Mouse (Mus musculus) layer of hippocampus, postnatal 10 days (tissue): ENCODE data around the gene Gm5796. TPM values are rescaled to one million over a fixed set of nuclear protein-coding genes. Genes with fewer than 3 reads are reported as not detected.
"Not testable (repeated sequence)": the region's sequence is repeated elsewhere in the genome, so short reads cannot be mapped to it uniquely, and the experiment has no call there.

Experiments used
- DNase-seq, 2 experiments: peaks; one replicate each; pipeline ENCODE4 v3.0.0; 2021; ENCODE audit warnings: low spot score in 2 of 2
- long read RNA-seq: library from polyadenylated mRNA; stranded (forward); transcript quantifications from one replicate; pipeline ENCODE4 v2.0.0, GENCODE M21; 2023
- total RNA-seq, 2 experiments: library from RNA; stranded (reverse); gene quantifications; 2 replicates each; pipeline ENCODE4 v1.2.3; 2021

The Gm5796 gene
- total RNA-seq, result 10 to 100 TPM; 10.3 to 12.5 TPM
- long read RNA-seq, result 0 reads

DNA sequence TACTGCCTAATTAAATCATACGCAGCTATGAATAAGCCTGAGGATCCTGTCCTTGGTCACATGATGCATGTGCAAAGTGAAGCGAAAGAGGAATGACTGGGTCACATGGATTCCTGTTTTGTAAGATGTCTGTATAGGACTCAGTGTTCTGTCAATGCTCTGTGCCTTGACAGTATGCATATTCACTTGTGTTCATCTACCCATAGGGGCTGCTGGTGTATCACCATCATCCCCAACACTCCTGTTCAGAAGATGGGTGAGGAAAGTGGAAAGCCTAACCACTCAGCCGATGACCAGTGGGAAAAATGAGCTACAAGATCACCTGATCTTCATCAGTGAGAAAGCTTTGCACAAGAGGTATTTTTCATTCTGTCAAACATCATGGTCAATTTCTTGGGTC, at the start of gene Gm5796:
TSS of gene Gm5796 (plus strand) at position 301 of the 400 bp plus-strand sequence.
- not testable (repeated sequence) for DNase-seq

DNA sequence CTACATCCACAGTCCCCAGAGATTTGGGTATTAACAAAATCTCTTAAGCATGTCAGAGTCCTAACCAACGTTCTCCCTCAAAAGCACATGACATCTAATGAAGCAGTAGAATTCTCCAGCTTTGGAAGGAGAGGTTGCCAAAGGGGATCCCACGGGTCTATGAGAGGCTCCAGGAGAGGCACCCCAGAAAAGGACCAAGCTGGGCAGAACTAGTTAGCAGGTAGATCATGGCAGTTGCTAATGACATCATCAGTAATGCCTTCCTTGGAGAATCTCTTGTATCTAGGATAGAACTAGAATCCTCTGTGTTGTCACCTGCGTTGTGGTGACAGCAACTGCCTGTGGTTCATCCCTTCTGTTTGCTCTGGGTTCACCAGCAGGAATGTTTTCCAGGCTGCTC, 25.6 kb upstream of the Gm5796 start, which contains the start of gene Gm3099:
TSS of gene Gm3099 (plus strand) at position 301 of the 400 bp plus-strand sequence.
- not testable (repeated sequence) for DNase-seq

DNA sequence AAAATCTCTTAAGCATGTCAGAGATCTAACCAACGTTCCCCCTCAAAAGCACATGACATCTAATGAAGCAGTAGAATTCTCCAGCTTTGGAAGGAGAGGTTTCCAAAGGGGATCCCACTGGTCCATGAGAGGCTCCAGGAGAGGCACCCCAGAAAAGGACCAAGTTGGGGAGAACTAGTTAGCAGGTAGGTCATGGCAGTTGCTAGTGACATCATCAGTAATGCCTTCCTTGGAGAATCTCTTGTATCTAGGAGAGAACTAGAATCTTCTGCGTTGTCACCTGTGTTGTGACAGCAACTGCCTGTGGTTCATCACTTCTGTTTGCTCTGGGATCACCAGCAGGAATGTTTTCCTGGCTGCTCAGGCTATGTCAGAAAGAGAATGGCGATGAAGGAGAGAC, 60.1 kb downstream of the Gm5796 start, which contains the start of gene Gm3115:
TSS of gene Gm3115 (plus strand) at position 301 of the 400 bp plus-strand sequence.
- DNase-seq, result not testable (repeated sequence)

Other genes starting within 250 kb of the Gm5796 start
- 1 to 10 TPM; 1.8 to 2.4 TPM for gene Gm3002, start 213.9 kb upstream of the Gm5796 start, total RNA-seq
- not detected for gene Gm3033, start 177.7 kb upstream of the Gm5796 start, total RNA-seq
- gene Gm2916, start 139.8 kb upstream of the Gm5796 start, total RNA-seq, result under 1 TPM in 1 of 2 experiments, not detected in 1; 0.43 TPM
- not detected for gene Gm3029, start 92.2 kb upstream of the Gm5796 start, total RNA-seq
- under 1 TPM in 1 of 2 experiments, not detected in 1; 0.25 TPM for gene Gm3095, start 60.4 kb upstream of the Gm5796 start, total RNA-seq
- not detected for gene Gm3099, start 25.5 kb upstream of the Gm5796 start, total RNA-seq
- under 1 TPM in 1 of 2 experiments, not detected in 1; 0.71 TPM for gene Gm3115, start 60.2 kb downstream of the Gm5796 start, total RNA-seq
- gene Gm8108, start 86.6 kb downstream of the Gm5796 start, total RNA-seq, result 10 to 100 TPM in 1 of 2 experiments, 1 to 10 TPM in 1; 8.5 to 10.8 TPM
- not detected for gene Gm3127, start 141.1 kb downstream of the Gm5796 start, total RNA-seq
- 1 to 10 TPM; 3.1 to 4.2 TPM for gene Gm2974, start 158.6 kb downstream of the Gm5796 start, total RNA-seq
- not detected for gene Gm3138, start 225.7 kb downstream of the Gm5796 start, total RNA-seq